Mouse (Mus musculus) forebrain, embryonic 13.5 days (tissue): Measurements from ENCODE around the gene Fli1. TPM values are rescaled to one million over a fixed set of nuclear protein-coding genes. Genes with fewer than 3 reads are reported as not detected.
A peak's percentile ranks its signal among the peaks of the same experiment; 100 is the strongest.

ENCODE experiments used
- ATAC-seq: fragments of 200-750 bp; cut with Nextera tagmentation; 2 replicates; pipeline ENCODE4 v1.8.0; 2017
- H3K27ac ChIP-seq: fragments of 300-500 bp; sonication (generic); 2 replicates; pipeline ENCODE4 v1.5.1; 2015; ENCODE audit warnings: inconsistent platforms, mild to moderate bottlenecking, moderate library complexity
- H3K27me3 ChIP-seq: fragments of 300-500 bp; sonication (generic); 2 replicates; pipeline ENCODE4 v1.6.1; 2015; ENCODE audit warnings: mild to moderate bottlenecking, inconsistent platforms
- H3K36me3 ChIP-seq: fragments of 300-500 bp; sonication (generic); 2 replicates; pipeline ENCODE4 v1.6.1; 2015; ENCODE audit warnings: mild to moderate bottlenecking, inconsistent platforms; ENCODE audit not compliant: poor library complexity, severe bottlenecking
- H3K4me1 ChIP-seq: fragments of 300-500 bp; sonication (generic); 2 replicates; pipeline ENCODE4 v1.6.1; 2015; ENCODE audit warnings: inconsistent platforms
- H3K4me2 ChIP-seq: fragments of 300-500 bp; sonication (generic); 2 replicates; pipeline ENCODE4 v1.6.1; 2015; ENCODE audit warnings: inconsistent platforms, mild to moderate bottlenecking, moderate library complexity
- H3K4me3 ChIP-seq: fragments of 300-500 bp; sonication (generic); 2 replicates; pipeline ENCODE4 v1.5.1; 2015; ENCODE audit warnings: mild to moderate bottlenecking, inconsistent platforms
- H3K9ac ChIP-seq: fragments of 300-500 bp; sonication (generic); 2 replicates; pipeline ENCODE4 v1.6.1; 2015; ENCODE audit warnings: mild to moderate bottlenecking, inconsistent platforms
- H3K9me3 ChIP-seq: fragments of 300-500 bp; sonication (generic); replicated peaks from 2 replicates; pipeline ENCODE4 v1.6.1; 2016; ENCODE audit warnings: inconsistent platforms
- WGBS: fragments of 180-500 bp; shearing (Covaris S2); methylation state at CpG from one replicate; pipeline ENCODE4 v1.1.7; 2015; 5-methylcytosine and 5-hydroxymethylcytosine counted together
- polyA plus RNA-seq: library from polyadenylated mRNA; unstranded; fragments of >200 nt; fragmentation: Nextera tagmentation; extraction: Ambion mirVana; gene quantifications from 2 replicates; pipeline ENCODE4 v1.2.1, GENCODE M21; 2015

Fli1 gene
- polyA plus RNA-seq, 1 experiment from 2014 or later = 7.0 TPM

DNA sequence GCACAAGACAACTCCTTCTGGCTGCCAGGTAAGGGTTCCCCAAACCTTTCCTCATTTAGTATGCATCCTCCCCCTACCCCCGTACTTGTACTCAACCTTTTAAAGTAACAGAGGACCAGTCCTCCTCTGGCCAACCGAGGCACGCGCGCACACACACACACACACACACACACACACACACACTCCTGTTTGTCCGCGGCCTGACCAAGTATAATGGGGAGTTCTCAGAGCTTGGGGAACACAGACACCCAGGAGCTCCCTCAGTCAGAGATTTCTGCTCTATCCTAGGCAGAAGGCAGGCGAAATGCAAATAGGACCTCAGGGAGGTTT, 134.0 kb downstream of the Fli1 start:
- no peaks in the 10 kb centered on the region for H3K9me3 ChIP-seq

DNA sequence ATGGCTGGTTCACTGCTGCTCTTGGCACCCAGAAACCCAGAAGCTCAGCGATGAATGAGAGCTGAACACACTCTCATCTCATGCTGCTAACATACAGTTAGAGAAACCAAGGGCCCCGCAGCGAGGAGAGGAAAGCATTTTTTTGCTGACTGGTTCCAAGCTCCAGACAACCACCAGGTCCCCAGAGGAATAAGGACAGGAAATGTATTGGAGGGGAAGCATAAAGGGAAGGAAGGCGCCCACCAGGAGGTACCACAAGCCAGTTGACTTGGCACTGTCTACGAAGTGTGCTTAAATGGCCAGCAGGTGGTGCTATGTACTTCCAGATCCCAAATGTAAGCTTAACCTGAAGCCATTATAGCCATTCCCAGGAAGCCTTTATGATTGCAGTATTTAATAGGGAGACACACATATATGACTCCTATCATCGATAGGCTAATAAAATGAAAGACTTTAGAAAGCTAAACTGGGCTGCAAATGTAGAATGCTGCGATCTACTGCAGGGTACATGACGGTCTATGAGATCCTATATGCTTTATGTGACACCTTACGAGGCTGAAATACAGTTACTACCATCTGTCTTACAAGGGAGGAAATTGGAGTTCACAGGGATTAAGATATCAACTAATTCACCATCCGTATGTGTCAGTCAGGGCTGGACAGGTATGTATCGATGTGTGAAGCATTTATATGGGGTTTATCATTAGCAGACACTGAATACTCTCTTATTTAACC, 137.3 kb downstream of the Fli1 start:
- Histone ChIP-seq H3K9me3 (no peaks in the 10 kb centered on the region), H3K4me2 (no peak overlapping the region), H3K4me1 (peaks cover 13% of the 10 kb centered on the region; the same call in 1 of the 2 replicates), H3K4me3 (no peak overlapping the region), H3K27me3 (peaks cover 66% of the 10 kb centered on the region), H3K27ac (no peak overlapping the region), H3K36me3 (no peaks in the 10 kb centered on the region), H3K9ac (no peak overlapping the region)
- 44% methylated on average over 11 of the region's 11 CpGs for WGBS
- peak; percentile 83 for ATAC-seq

More for the DNA sequence above, 134.0 kb downstream of the Fli1 start:
- H3K4me2 ChIP-seq = peak overlapping the region; percentile 93
- WGBS = 9% methylated on average over 8 of the region's 8 CpGs
- H3K4me3 ChIP-seq = peak overlapping the region; percentile 47
- H3K36me3 ChIP-seq = no peaks in the 10 kb centered on the region
- peaks cover 13% of the 10 kb centered on the region; the same call in 1 of the 2 replicates for H3K4me1 ChIP-seq
- H3K27me3 ChIP-seq = peaks cover 93% of the 10 kb centered on the region
- peak overlapping the region; percentile 73; the same call in 1 of the 2 replicates for H3K9ac ChIP-seq
- ATAC-seq = 0 out of 2 replicates have a peak, but pooled peaks have one; percentile 13
- no peak overlapping the region for H3K27ac ChIP-seq

DNA sequence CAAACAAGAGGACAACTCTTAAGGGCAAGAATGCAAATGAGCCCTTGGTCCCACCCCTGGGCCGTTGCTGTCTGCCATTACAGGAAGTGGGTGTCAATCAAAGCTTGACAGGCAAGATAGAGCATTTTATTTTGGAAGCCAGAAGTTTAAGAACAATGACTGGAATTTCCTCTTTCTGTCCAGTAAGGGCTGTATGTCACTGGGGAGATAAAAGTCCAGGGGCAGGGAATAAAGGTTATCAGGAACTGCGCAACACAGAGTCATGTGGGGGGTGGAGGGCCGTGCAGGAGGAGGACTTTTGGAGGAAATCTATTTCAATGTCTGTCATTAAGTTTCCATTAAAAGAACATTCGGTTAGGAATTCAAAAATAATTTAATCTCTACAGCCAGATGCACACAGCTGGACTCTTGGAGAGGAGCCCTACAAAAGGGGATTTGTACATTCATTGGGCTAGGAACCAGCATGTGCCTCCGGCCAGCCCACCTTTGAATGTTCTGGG, 141.9 kb downstream of the Fli1 start:
- Histone ChIP-seq H3K27ac (no peak overlapping the region), H3K4me3 (no peak overlapping the region), H3K4me1 (no peaks in the 10 kb centered on the region), H3K9ac (no peak overlapping the region), H3K4me2 (no peak overlapping the region), H3K9me3 (no peaks in the 10 kb centered on the region), H3K36me3 (no peaks in the 10 kb centered on the region), H3K27me3 (peaks cover 22% of the 10 kb centered on the region)
- WGBS = 73% methylated on average over 5 of the region's 5 CpGs
- no peak for ATAC-seq

DNA sequence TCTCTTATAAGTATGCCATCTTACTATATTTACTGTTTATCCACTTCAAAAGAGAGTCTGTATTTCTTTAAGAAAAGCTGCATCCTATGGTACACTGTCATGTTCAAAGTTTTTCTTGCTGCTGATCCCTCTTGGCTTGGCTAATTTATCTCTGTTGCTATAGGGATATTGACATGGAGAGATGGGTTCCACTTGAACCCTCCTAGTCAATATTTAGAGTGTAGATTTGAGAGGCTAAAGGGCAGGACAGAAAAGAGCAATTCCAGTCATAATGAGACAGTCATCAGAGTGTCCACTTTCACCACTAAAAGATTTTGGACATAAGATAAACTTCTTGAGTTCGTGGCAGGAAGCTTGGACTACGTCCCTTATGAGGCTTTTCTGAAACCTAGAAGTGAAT, 142.4 kb downstream of the Fli1 start:
- WGBS = 83% methylated on average over 2 of the region's 2 CpGs

DNA sequence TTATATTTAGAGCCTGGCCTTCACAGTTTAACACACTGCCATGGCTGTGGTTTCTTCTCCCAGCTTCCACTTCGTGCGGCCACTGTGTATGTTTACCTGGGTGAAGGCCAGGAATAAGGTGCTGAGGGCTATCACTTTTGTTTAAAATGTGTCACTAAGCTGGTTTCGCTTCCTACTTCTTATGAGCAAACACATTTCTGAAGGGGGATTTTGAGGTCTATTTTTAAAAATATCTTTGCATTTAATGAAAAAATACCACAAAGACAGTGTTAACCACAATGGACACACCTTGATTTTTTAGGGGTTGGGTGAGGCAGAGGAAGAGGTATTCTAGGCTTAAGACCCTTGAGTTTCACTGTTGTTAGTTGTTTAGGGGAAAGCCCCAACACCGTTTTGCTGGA, 147.9 kb downstream of the Fli1 start:
- no peaks in the 10 kb centered on the region for H3K27me3 ChIP-seq
- ATAC-seq = no peak
- 93% methylated on average over 4 of the region's 4 CpGs for WGBS
- no peaks in the 10 kb centered on the region for H3K36me3 ChIP-seq
- no peak overlapping the region for H3K4me3 ChIP-seq
- no peak overlapping the region for H3K9ac ChIP-seq
- H3K4me2 ChIP-seq = no peak overlapping the region
- H3K27ac ChIP-seq = no peak overlapping the region
- H3K4me1 ChIP-seq = no peaks in the 10 kb centered on the region
- no peaks in the 10 kb centered on the region for H3K9me3 ChIP-seq

More for the DNA sequence above, 142.4 kb downstream of the Fli1 start:
- H3K4me1 ChIP-seq = no peaks in the 10 kb centered on the region
- H3K27ac ChIP-seq = no peak overlapping the region
- no peak for ATAC-seq
- no peak overlapping the region for H3K4me2 ChIP-seq
- no peaks in the 10 kb centered on the region for H3K36me3 ChIP-seq
- H3K27me3 ChIP-seq = peaks cover 18% of the 10 kb centered on the region
- H3K9me3 ChIP-seq = no peaks in the 10 kb centered on the region
- H3K9ac ChIP-seq = no peak overlapping the region
- H3K4me3 ChIP-seq = no peak overlapping the region

DNA sequence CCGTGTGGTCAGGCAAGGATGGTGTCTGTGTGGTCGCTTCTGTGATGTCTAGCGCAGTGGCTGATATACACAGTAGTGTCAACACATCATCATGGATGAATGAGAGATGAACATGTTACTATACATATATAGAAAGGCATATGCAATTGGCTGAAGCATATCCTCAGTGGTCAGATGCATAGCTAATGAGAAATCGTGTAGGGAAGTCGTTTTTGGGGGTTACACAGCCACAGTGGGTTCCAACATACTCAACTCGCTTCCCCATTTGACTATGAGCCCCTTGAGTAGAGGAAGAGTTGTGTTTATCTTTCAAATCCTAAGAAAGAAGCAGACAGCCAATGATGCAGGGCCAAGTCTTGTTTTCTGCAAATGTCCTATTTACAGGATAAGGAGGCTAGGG, 149.9 kb downstream of the Fli1 start:
- no peak overlapping the region for H3K27ac ChIP-seq
- WGBS = 83% methylated on average over 6 of the region's 6 CpGs
- H3K9ac ChIP-seq = no peak overlapping the region
- H3K4me2 ChIP-seq = no peak overlapping the region
- no peaks in the 10 kb centered on the region for H3K36me3 ChIP-seq
- H3K4me1 ChIP-seq = no peaks in the 10 kb centered on the region
- no peaks in the 10 kb centered on the region for H3K9me3 ChIP-seq
- no peak overlapping the region for H3K4me3 ChIP-seq
- H3K27me3 ChIP-seq = no peaks in the 10 kb centered on the region
- no peak for ATAC-seq

DNA sequence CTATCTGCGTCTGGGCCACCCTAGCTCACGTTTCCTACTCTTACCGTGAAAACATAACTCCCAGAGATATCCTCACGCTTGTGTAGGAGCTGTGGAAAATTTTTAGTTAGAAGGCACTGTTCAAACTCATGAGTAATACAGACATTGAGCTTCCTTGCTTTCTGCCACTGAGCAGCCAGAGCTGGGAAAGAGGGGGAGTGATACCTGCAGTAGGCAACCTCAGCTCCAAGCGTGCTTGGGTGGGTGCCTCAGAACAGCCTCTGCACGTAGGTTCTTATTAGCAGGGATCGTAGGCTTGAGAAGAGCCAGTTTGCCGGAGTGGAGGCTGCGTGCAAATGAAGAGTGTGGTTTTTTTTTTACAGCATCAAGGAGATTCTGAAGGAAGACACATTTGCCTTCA, 151.0 kb downstream of the Fli1 start:
- no peak overlapping the region for H3K9ac ChIP-seq
- H3K4me1 ChIP-seq = no peaks in the 10 kb centered on the region
- H3K27ac ChIP-seq = no peak overlapping the region
- 92% methylated on average over 9 of the region's 9 CpGs for WGBS
- no peaks in the 10 kb centered on the region for H3K36me3 ChIP-seq
- H3K27me3 ChIP-seq = no peaks in the 10 kb centered on the region
- H3K9me3 ChIP-seq = no peaks in the 10 kb centered on the region
- H3K4me2 ChIP-seq = no peak overlapping the region
- H3K4me3 ChIP-seq = no peak overlapping the region
- no peak for ATAC-seq

DNA sequence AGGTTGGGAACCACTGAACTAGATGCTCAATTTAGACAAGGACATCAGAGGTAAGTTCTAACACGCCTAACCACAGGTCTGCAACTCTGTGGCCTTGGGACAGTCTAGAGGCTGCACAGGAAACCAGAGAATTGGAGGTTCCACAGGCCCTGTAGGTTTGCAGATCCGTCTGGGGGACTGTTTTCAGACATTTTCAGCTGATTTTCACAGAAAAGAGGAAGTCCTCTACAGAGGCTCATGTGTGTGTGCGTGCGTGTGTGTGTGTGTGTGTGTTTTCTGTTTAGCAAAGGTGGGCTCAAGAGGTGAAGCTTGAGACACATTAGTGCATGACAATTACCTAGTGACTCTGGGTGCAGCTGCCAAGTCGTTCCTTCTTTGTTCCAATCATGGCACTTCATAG, 151.6 kb downstream of the Fli1 start:
- H3K27ac ChIP-seq = no peak overlapping the region
- no peak for ATAC-seq
- H3K9ac ChIP-seq = no peak overlapping the region
- WGBS = 82% methylated on average over 5 of the region's 5 CpGs
- H3K4me3 ChIP-seq = no peak overlapping the region
- H3K36me3 ChIP-seq = no peaks in the 10 kb centered on the region
- no peaks in the 10 kb centered on the region for H3K9me3 ChIP-seq
- no peak overlapping the region for H3K4me2 ChIP-seq
- no peaks in the 10 kb centered on the region for H3K27me3 ChIP-seq
- no peaks in the 10 kb centered on the region for H3K4me1 ChIP-seq

DNA sequence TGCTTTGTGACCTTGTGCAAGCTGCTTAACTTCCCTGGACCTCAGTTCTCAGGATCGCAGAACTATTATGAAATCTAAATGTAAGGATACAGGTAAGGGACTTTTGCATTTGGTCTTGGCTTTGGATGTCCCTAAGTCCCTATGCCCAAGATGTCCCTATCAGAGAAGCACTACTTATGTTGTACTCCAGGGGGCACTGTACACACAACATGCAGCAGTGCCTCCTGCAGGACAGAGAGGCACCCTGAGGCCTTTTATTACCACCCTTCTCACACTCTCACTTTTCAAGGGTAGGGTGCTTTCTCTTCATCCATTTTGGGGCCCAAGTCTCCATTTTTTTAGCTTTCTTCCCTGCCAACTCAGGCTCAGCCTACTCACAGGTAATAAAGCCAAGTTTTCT, 154.5 kb downstream of the Fli1 start:
- no peaks in the 10 kb centered on the region for H3K36me3 ChIP-seq
- no peaks in the 10 kb centered on the region for H3K9me3 ChIP-seq
- no peak overlapping the region for H3K4me3 ChIP-seq
- no peaks in the 10 kb centered on the region for H3K4me1 ChIP-seq
- 100% methylated on average over 1 of the region's 1 CpGs for WGBS
- H3K4me2 ChIP-seq = no peak overlapping the region
- no peak for ATAC-seq
- H3K27ac ChIP-seq = no peak overlapping the region
- no peak overlapping the region for H3K9ac ChIP-seq
- H3K27me3 ChIP-seq = no peaks in the 10 kb centered on the region

DNA sequence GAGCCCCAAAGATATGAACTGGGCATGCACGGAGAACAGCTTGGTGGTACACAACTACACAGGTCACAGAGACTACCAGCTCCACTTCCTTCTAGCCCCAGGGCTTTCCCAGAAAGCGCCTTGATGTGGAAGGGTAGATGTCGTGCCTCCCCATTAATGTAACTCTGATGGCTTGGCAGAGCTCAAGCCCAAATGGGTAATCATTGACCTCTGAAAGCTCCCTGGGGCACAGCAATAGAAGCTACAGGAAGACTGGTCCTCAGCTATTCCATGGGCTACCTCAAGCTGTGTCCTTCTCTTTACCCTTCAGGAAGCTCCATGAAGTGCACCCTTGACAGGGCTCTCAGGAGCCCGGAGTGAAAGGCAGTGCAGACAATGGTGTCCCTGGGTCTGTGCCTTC, 157.8 kb downstream of the Fli1 start:
- Histone ChIP-seq H3K27ac (no peak overlapping the region), H3K9me3 (no peaks in the 10 kb centered on the region), H3K4me3 (no peak overlapping the region), H3K36me3 (no peaks in the 10 kb centered on the region), H3K9ac (no peak overlapping the region), H3K27me3 (no peaks in the 10 kb centered on the region), H3K4me1 (no peaks in the 10 kb centered on the region), H3K4me2 (no peak overlapping the region)
- no peak for ATAC-seq
- WGBS = 82% methylated on average over 4 of the region's 4 CpGs

DNA sequence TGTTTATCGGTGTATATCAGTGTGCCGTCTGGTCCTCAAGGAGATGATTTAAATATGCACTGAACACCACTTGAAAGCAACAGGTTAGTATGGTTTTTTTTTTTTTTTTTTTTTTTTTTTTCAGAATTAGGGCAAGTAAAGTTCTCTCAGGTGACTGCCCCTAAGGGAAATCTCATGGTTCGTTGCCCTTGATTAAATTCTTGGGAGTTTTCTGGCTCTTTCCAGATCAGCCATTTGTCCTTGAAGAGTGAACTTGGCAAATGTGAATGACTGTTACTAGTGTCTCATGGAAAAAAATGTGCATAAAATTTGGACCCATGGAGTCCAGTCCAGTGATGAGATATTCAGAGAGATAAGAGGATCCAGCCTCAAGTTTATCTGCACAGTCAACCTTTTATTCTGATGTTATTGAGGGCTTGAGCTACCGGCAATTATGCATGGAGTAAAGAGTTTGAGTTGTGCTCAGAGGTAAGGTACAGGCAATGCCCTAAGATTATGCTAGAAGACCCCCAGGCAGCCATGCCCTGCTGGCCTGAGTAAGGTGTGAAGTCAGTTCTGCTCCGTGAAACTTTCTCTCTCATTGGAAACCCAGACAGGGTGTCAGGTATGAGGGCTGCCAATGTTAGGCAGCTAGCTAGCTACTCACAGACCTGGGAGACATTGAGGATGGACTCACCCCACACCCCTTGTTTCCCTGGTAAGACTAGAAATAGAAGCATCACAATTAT, 165.6 kb downstream of the Fli1 start:
- no peak overlapping the region for H3K4me2 ChIP-seq
- H3K4me1 ChIP-seq = no peaks in the 10 kb centered on the region
- 88% methylated on average over 5 of the region's 5 CpGs for WGBS
- H3K9ac ChIP-seq = no peak overlapping the region
- H3K9me3 ChIP-seq = no peaks in the 10 kb centered on the region
- H3K36me3 ChIP-seq = no peaks in the 10 kb centered on the region
- ATAC-seq = no peak
- no peaks in the 10 kb centered on the region for H3K27me3 ChIP-seq
- no peak overlapping the region for H3K27ac ChIP-seq
- H3K4me3 ChIP-seq = no peak overlapping the region

DNA sequence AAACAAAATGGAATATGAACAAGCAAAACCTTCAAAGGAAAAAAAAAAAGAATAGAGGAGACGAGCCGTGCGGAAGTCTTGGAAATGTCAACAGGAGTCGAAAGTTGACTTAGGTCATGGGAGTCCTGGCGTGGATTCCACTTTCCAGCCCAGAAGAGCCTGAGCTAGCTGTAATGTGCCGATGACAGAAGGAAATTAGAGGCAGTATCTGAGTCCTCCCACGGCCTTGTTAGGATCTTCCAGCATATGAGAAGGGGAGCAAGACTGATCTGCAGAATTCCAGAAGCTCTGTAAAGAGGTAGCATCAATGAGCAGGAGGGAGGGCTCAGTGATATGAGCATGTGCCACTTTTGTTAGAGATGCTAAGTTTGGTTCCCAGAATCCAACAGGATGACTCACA, 166.6 kb downstream of the Fli1 start:
- 91% methylated on average over 7 of the region's 7 CpGs for WGBS
- no peak overlapping the region for H3K4me3 ChIP-seq
- H3K36me3 ChIP-seq = no peaks in the 10 kb centered on the region
- H3K27me3 ChIP-seq = no peaks in the 10 kb centered on the region
- no peak overlapping the region for H3K9ac ChIP-seq
- no peak overlapping the region for H3K27ac ChIP-seq
- no peak overlapping the region for H3K4me2 ChIP-seq
- H3K4me1 ChIP-seq = no peaks in the 10 kb centered on the region
- no peaks in the 10 kb centered on the region for H3K9me3 ChIP-seq
- no peak for ATAC-seq
